Mouse (Mus musculus) heart, embryonic 12.5 days (tissue): Measurements from ENCODE around the gene 1700113H08Rik. TPM values are rescaled to one million over a fixed set of nuclear protein-coding genes. Genes with fewer than 3 reads are reported as not detected.

Experiments used
- ATAC-seq: fragments of 200-750 bp; cut with Nextera tagmentation; 2 replicates; pipeline ENCODE4 v1.8.0; 2017; ENCODE audit warnings: moderate TSS enrichment, moderate library complexity; ENCODE audit not compliant: insufficient number of reproducible peaks, low FRiP score
- H3K27ac ChIP-seq: fragments of 300-500 bp; sonication (generic); 2 replicates; pipeline ENCODE4 v1.5.1; 2016; ENCODE audit warnings: mild to moderate bottlenecking, moderate library complexity; ENCODE audit not compliant: poor library complexity, severe bottlenecking
- H3K27me3 ChIP-seq: fragments of 300-500 bp; sonication (generic); replicated peaks from 2 replicates; pipeline ENCODE4 v1.6.1; 2016; ENCODE audit warnings: mild to moderate bottlenecking, moderate library complexity
- H3K36me3 ChIP-seq: fragments of 300-500 bp; sonication (generic); 2 replicates; pipeline ENCODE4 v1.6.1; 2016; ENCODE audit warnings: mild to moderate bottlenecking, moderate library complexity
- H3K4me1 ChIP-seq: fragments of 300-500 bp; sonication (generic); replicated peaks from 2 replicates; pipeline ENCODE4 v1.6.1; 2016; ENCODE audit warnings: mild to moderate bottlenecking
- H3K4me2 ChIP-seq: fragments of 300-500 bp; sonication (generic); 2 replicates; pipeline ENCODE4 v1.6.1; 2016; ENCODE audit warnings: mild to moderate bottlenecking, moderate library complexity
- H3K4me3 ChIP-seq: fragments of 300-500 bp; sonication (generic); 2 replicates; pipeline ENCODE4 v1.5.1; 2016; ENCODE audit warnings: mild to moderate bottlenecking
- H3K9ac ChIP-seq: fragments of 300-500 bp; sonication (generic); 2 replicates; pipeline ENCODE4 v1.6.1; 2016; ENCODE audit warnings: mild to moderate bottlenecking, moderate library complexity
- H3K9me3 ChIP-seq: fragments of 300-500 bp; sonication (generic); replicated peaks from 2 replicates; pipeline ENCODE4 v1.6.1; 2016; ENCODE audit warnings: mild to moderate bottlenecking, moderate library complexity
- WGBS: fragments of 180-500 bp; shearing (Covaris S2); methylation state at CpG from one replicate; pipeline ENCODE4 v1.1.7; 2016; 5-methylcytosine and 5-hydroxymethylcytosine counted together
- polyA plus RNA-seq: library from polyadenylated mRNA; unstranded; fragments of >200 nt; fragmentation: Nextera tagmentation; extraction: Ambion mirVana; gene quantifications from 2 replicates; pipeline ENCODE4 v1.2.1, GENCODE M21; 2016

Gene 1700113H08Rik
- polyA plus RNA-seq, 1 experiment from 2014 or later: not detected

GRCm38 (mm10) chr10:87058926-87059325 lies 1.1 kb downstream of the 1700113H08Rik start:
- ATAC-seq: no peak
- H3K36me3 ChIP-seq: no peaks in the 10 kb centered on the region
- no peak overlapping the region for H3K9ac ChIP-seq
- H3K4me1 ChIP-seq: 0 out of 2 replicates have a peak, but pooled peaks cover 4% of the 10 kb centered on the region
- 33% methylated on average over 9 of the region's 9 CpGs for WGBS
- H3K9me3 ChIP-seq: no peaks in the 10 kb centered on the region
- no peak overlapping the region for H3K27ac ChIP-seq
- peaks cover 16% of the 10 kb centered on the region for H3K27me3 ChIP-seq
- peak overlapping the region; percentile 88 for H3K4me2 ChIP-seq
- peak overlapping the region; percentile 54; the same call in 1 of the 2 replicates for H3K4me3 ChIP-seq

GRCm38 (mm10) chr10:87059447-87059846 lies 1.6 kb downstream of the 1700113H08Rik start:
- no peak for ATAC-seq
- Histone ChIP-seq H3K4me2 (no peak overlapping the region), H3K4me3 (no peak overlapping the region), H3K36me3 (no peaks in the 10 kb centered on the region), H3K27ac (no peak overlapping the region), H3K9ac (no peak overlapping the region), H3K9me3 (no peaks in the 10 kb centered on the region), H3K27me3 (peaks cover 16% of the 10 kb centered on the region), H3K4me1 (0 out of 2 replicates have a peak, but pooled peaks cover 4% of the 10 kb centered on the region)
- WGBS: 83% methylated on average over 6 of the region's 6 CpGs

GRCm38 (mm10) chr10:87084236-87084635 lies 26.4 kb downstream of the 1700113H08Rik start:
- Histone ChIP-seq H3K27ac (no peak overlapping the region), H3K4me3 (no peak overlapping the region), H3K36me3 (no peaks in the 10 kb centered on the region), H3K9ac (no peak overlapping the region), H3K9me3 (no peaks in the 10 kb centered on the region), H3K4me2 (no peak overlapping the region), H3K4me1 (no peaks in the 10 kb centered on the region), H3K27me3 (no peaks in the 10 kb centered on the region)
- no peak for ATAC-seq
- WGBS: 77% methylated on average over 6 of the region's 6 CpGs

- H3K9me3 ChIP-seq: no peaks in the 10 kb centered on the region
- H3K4me1 ChIP-seq: no peaks in the 10 kb centered on the region
- H3K27me3 ChIP-seq: no peaks in the 10 kb centered on the region
- H3K27ac ChIP-seq: no peak overlapping the region
- no peak for ATAC-seq
- 69% methylated on average over 5 of the region's 5 CpGs for WGBS
- no peaks in the 10 kb centered on the region for H3K36me3 ChIP-seq
- H3K4me2 ChIP-seq: no peak overlapping the region
- H3K9ac ChIP-seq: no peak overlapping the region
- H3K4me3 ChIP-seq: no peak overlapping the region
Measured at GRCm38 (mm10) chr10:87087646-87088045, 29.8 kb downstream of the 1700113H08Rik start.

- no peaks in the 10 kb centered on the region for H3K36me3 ChIP-seq
- H3K27me3 ChIP-seq: no peaks in the 10 kb centered on the region
- no peak for ATAC-seq
- H3K4me1 ChIP-seq: no peaks in the 10 kb centered on the region
- no peak overlapping the region for H3K9ac ChIP-seq
- H3K9me3 ChIP-seq: no peaks in the 10 kb centered on the region
- H3K27ac ChIP-seq: no peak overlapping the region
- H3K4me2 ChIP-seq: no peak overlapping the region
- no peak overlapping the region for H3K4me3 ChIP-seq
Measured at GRCm38 (mm10) chr10:87094249-87094648, 36.4 kb downstream of the 1700113H08Rik start.

- Histone ChIP-seq H3K9ac (no peak overlapping the region), H3K4me1 (no peaks in the 10 kb centered on the region), H3K4me2 (no peak overlapping the region), H3K36me3 (no peaks in the 10 kb centered on the region), H3K27ac (no peak overlapping the region), H3K27me3 (no peaks in the 10 kb centered on the region), H3K9me3 (no peaks in the 10 kb centered on the region), H3K4me3 (no peak overlapping the region)
- 64% methylated on average over 6 of the region's 6 CpGs for WGBS
- ATAC-seq: no peak
Measured at GRCm38 (mm10) chr10:87098722-87099121, 40.9 kb downstream of the 1700113H08Rik start.

- Histone ChIP-seq H3K36me3 (no peaks in the 10 kb centered on the region), H3K27ac (no peak overlapping the region), H3K4me3 (no peak overlapping the region), H3K9ac (no peak overlapping the region), H3K4me2 (no peak overlapping the region), H3K9me3 (no peaks in the 10 kb centered on the region), H3K27me3 (no peaks in the 10 kb centered on the region), H3K4me1 (no peaks in the 10 kb centered on the region)
- no peak for ATAC-seq
- 88% methylated on average over 4 of the region's 4 CpGs for WGBS
Measured at GRCm38 (mm10) chr10:87100668-87101067, 42.8 kb downstream of the 1700113H08Rik start.

GRCm38 (mm10) chr10:87101265-87101950 lies 43.6 kb downstream of the 1700113H08Rik start:
- H3K4me1 ChIP-seq: no peaks in the 10 kb centered on the region
- H3K27ac ChIP-seq: no peak overlapping the region
- H3K4me2 ChIP-seq: no peak overlapping the region
- H3K36me3 ChIP-seq: no peaks in the 10 kb centered on the region
- H3K4me3 ChIP-seq: no peak overlapping the region
- H3K9ac ChIP-seq: no peak overlapping the region
- no peak for ATAC-seq
- WGBS: 57% methylated on average over 9 of the region's 9 CpGs
- H3K27me3 ChIP-seq: no peaks in the 10 kb centered on the region
- H3K9me3 ChIP-seq: no peaks in the 10 kb centered on the region

- ATAC-seq: no peak
- no peak overlapping the region for H3K4me3 ChIP-seq
- no peak overlapping the region for H3K9ac ChIP-seq
- WGBS: 62% methylated on average over 3 of the region's 3 CpGs
- H3K9me3 ChIP-seq: no peaks in the 10 kb centered on the region
- no peaks in the 10 kb centered on the region for H3K4me1 ChIP-seq
- H3K4me2 ChIP-seq: no peak overlapping the region
- H3K27ac ChIP-seq: no peak overlapping the region
- H3K27me3 ChIP-seq: no peaks in the 10 kb centered on the region
- no peaks in the 10 kb centered on the region for H3K36me3 ChIP-seq
Measured at GRCm38 (mm10) chr10:87101951-87102320, 44.1 kb downstream of the 1700113H08Rik start.

- Histone ChIP-seq H3K36me3 (no peaks in the 10 kb centered on the region), H3K9me3 (no peaks in the 10 kb centered on the region), H3K4me2 (no peak overlapping the region), H3K4me3 (no peak overlapping the region), H3K27ac (no peak overlapping the region), H3K9ac (no peak overlapping the region), H3K27me3 (no peaks in the 10 kb centered on the region), H3K4me1 (no peaks in the 10 kb centered on the region)
- 83% methylated on average over 13 of the region's 13 CpGs for WGBS
- no peak for ATAC-seq
Measured at GRCm38 (mm10) chr10:87102455-87102854, 44.6 kb downstream of the 1700113H08Rik start.

- no peak overlapping the region for H3K9ac ChIP-seq
- H3K36me3 ChIP-seq: no peaks in the 10 kb centered on the region
- WGBS: 85% methylated on average over 8 of the region's 8 CpGs
- no peak overlapping the region for H3K4me3 ChIP-seq
- ATAC-seq: no peak
- H3K27ac ChIP-seq: no peak overlapping the region
- H3K27me3 ChIP-seq: no peaks in the 10 kb centered on the region
- H3K9me3 ChIP-seq: no peaks in the 10 kb centered on the region
- no peak overlapping the region for H3K4me2 ChIP-seq
- no peaks in the 10 kb centered on the region for H3K4me1 ChIP-seq
Measured at GRCm38 (mm10) chr10:87103286-87103685, 45.4 kb downstream of the 1700113H08Rik start.
